Mouse (Mus musculus): Measurements from ENCODE around the gene Nav2.

GRCm38 (mm10) chr7:49513763-49514437, 605.4 kb downstream of the Nav2 start:
- TF ChIP-seq CTCF (IDR thresholded peaks at IDR 0.05; ENCODE audit: borderline replicate concordance, extremely low read depth, insufficient read depth, insufficient read length) (no peak), POLR2A (IDR thresholded peaks at IDR 0.05; ENCODE audit: borderline replicate concordance, extremely low read depth, insufficient read depth, insufficient read length, poor library complexity, severe bottlenecking) (no peak)
